Mouse (Mus musculus): ENCODE data around the gene Sprr2a3. TPM values are rescaled to one million over a fixed set of nuclear protein-coding genes. Genes with fewer than 3 reads are reported as not detected.

Sprr2a3 gene
- total RNA-seq, 4 experiments from 2014 or later = not detected

Other genes with a start within 250 kb of the Sprr2a3 start
- not detected for gene Lor, start 202.3 kb upstream of the Sprr2a3 start, total RNA-seq (2022)
- gene Prr9, start 161.5 kb upstream of the Sprr2a3 start, total RNA-seq (2022) = not detected
- gene Lelp1, start 142.7 kb upstream of the Sprr2a3 start, total RNA-seq (2022) = not detected
- gene Sprr2a1, start 69.6 kb upstream of the Sprr2a3 start, total RNA-seq (2022) = not detected
- 1 to 10 TPM in 1 of 4 experiments, under 1 TPM in 1, not detected in 2; 0.80 to 2.0 TPM for gene Sprr2a2, start 69.5 kb upstream of the Sprr2a3 start, total RNA-seq (2022)
- gene Sprr2b, start 31.2 kb downstream of the Sprr2a3 start, total RNA-seq (2022) = not detected
- gene Sprr2d, start 53.7 kb downstream of the Sprr2a3 start, total RNA-seq (2022) = not detected
- not detected for gene Sprr2e, start 66.7 kb downstream of the Sprr2a3 start, total RNA-seq (2022)
- not detected for gene Sprr2f, start 79.8 kb downstream of the Sprr2a3 start, total RNA-seq (2022)
- not detected for gene Sprr2h, start 100.3 kb downstream of the Sprr2a3 start, total RNA-seq (2022)
- gene Sprr2i, start 122.6 kb downstream of the Sprr2a3 start, total RNA-seq (2022) = not detected
- not detected for gene Sprr2j-ps, start 132.7 kb downstream of the Sprr2a3 start, total RNA-seq (2022)
- 1 to 10 TPM in 3 of 4 experiments, not detected in 1; 1.4 to 3.1 (median 2.9) TPM for gene Gm9774, start 144.0 kb downstream of the Sprr2a3 start, total RNA-seq (2022)
- gene Sprr2k, start 147.2 kb downstream of the Sprr2a3 start, total RNA-seq (2022) = not detected
- gene Sprr1b, start 153.4 kb downstream of the Sprr2a3 start, total RNA-seq (2022) = not detected
- not detected for gene Sprr3, start 173.3 kb downstream of the Sprr2a3 start, total RNA-seq (2022)
- gene Sprr1a, start 200.5 kb downstream of the Sprr2a3 start, total RNA-seq (2022) = under 1 TPM in 3 of 4 experiments, not detected in 1; 0.35 to 0.69 (median 0.41) TPM
- gene Sprr4, start 215.1 kb downstream of the Sprr2a3 start, total RNA-seq (2022) = not detected
- gene 2310046K23Rik, start 249.1 kb downstream of the Sprr2a3 start, total RNA-seq (2022) = not detected